Mouse (Mus musculus): ENCODE measurements around the gene Ak2.

DNA sequence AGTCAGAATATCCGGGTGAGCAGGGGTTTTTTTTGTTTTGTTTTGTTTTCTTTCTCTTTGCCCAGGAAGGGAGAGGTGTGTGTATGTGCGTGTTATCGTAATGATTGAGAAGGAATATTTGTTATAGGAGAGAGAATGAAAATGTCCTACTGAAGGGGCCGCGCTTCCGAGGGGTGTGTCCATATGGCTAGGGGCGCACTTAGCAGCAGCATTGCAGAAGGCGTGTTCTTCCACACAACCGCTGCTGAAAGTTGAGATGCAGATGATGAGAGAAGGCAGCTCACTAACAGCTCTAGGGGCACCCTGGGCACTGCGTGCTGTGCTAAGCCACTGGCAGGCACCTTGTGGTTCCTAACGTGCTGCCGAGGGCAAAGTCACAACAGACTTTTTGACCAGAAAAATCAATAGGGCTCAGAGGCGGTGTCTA is 67.4 kb downstream of the Ak2 start:
- TF ChIP-seq CTCF (IDR thresholded peaks at IDR 0.05; ENCODE audit: low read depth, low read length), result no peak
- 0 out of 2 replicates have a peak, but pooled peaks have one; percentile 43 for TF ChIP-seq POLR2A (IDR thresholded peaks at IDR 0.05; ENCODE audit: extremely low read depth, insufficient read depth, low read length)

All from liver, adult 2 months (tissue).